Mouse (Mus musculus): ENCODE results near the gene Ttc32.

DNA sequence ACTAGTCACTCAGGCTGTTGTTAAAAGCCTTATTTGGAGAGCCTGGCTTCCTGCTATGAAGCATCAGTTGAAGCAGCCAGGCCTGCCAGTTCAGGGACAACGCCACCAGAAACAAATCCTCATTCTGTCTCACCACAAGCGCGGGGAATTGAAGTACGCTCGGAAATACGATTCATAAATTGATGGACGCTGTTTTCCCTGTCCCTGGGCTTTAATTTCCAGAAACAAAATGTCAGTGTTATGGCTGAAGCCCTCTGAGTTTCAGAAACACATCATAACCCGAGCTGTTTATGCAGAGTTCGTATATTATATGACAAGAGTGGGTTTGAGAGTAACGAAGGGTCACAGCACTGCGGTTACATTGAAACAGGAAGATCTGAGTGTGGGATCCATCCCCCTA lies 25.5 kb downstream of the Ttc32 start:
- TF ChIP-seq CTCF (IDR thresholded peaks at IDR 0.05; ENCODE audit: low read depth), result no peak
- TF ChIP-seq EP300 (optimal IDR thresholded peaks at IDR 0.05), result no peak

All from stomach, postnatal 0 days (tissue).